ENCODE assay signal across 24 mouse cellular contexts in genomic region chr12:84573094-84573493, GRCm38 (mm10). TPM values are rescaled to one million over a fixed set of nuclear protein-coding genes. Genes with fewer than 3 reads are reported as not detected.
DNase-seq lines count a peak whose midpoint lies in the region; ATAC-seq lines count a peak whose summit lies in the region.
"Had no signal": no experiment of that assay in that cellular context is flagged by ENCODE, and none has a peak within 500 bp of the region (broad histone marks: within the 10 kb centered on the region; RNA-seq: fewer than 3 reads in every experiment).

No protein-coding gene starts in this region.

- H3K9ac ChIP-seq in hindbrain, embryonic 11.5 days (ENCODE audit: low read depth, low read length): no peak overlapping the region
- no peak overlapping the region for H3K9ac ChIP-seq in hindbrain, embryonic 16.5 days (ENCODE audit: low read depth, low read length)
- no peak overlapping the region for H3K9ac ChIP-seq in hindbrain, embryonic 13.5 days
- H3K9ac ChIP-seq in neural tube, embryonic 13.5 days: no peak overlapping the region
- no peak overlapping the region for H3K9ac ChIP-seq in neural tube, embryonic 15.5 days (replicated peaks)
- H3K9ac ChIP-seq: embryonic facial prominence, embryonic 12.5 days; forebrain, embryonic 13.5 days; forebrain, embryonic 15.5 days had no signal

- H3K27me3 ChIP-seq in hindbrain, embryonic 11.5 days (ENCODE audit: control insufficient read depth, insufficient read depth, low read length): peaks cover 75% of the 10 kb centered on the region
- H3K27me3 ChIP-seq in hindbrain, embryonic 16.5 days (replicated peaks; ENCODE audit: control insufficient read depth, insufficient read depth, low read length): peaks cover 35% of the 10 kb centered on the region
- peaks cover 99% of the 10 kb centered on the region for H3K27me3 ChIP-seq in hindbrain, embryonic 13.5 days
- peaks cover 98% of the 10 kb centered on the region for H3K27me3 ChIP-seq in hindbrain, embryonic 10.5 days (ENCODE audit: insufficient read depth, poor library complexity, severe bottlenecking)
- peaks cover 99% of the 10 kb centered on the region for H3K27me3 ChIP-seq in neural tube, embryonic 13.5 days
- H3K27me3 ChIP-seq in neural tube, embryonic 15.5 days (replicated peaks): peaks cover 82% of the 10 kb centered on the region

- no peaks in the 10 kb centered on the region for H3K36me3 ChIP-seq in hindbrain, embryonic 11.5 days (ENCODE audit: control insufficient read depth, insufficient read depth, low read length)
- no peaks in the 10 kb centered on the region for H3K36me3 ChIP-seq in hindbrain, embryonic 16.5 days (ENCODE audit: control insufficient read depth, insufficient read depth, low read length)
- no peaks in the 10 kb centered on the region for H3K36me3 ChIP-seq in hindbrain, embryonic 13.5 days
- no peaks in the 10 kb centered on the region for H3K36me3 ChIP-seq in hindbrain, embryonic 10.5 days
- H3K36me3 ChIP-seq in neural tube, embryonic 13.5 days: no peaks in the 10 kb centered on the region
- no peaks in the 10 kb centered on the region for H3K36me3 ChIP-seq in neural tube, embryonic 15.5 days
- H3K36me3 ChIP-seq: embryonic facial prominence, embryonic 10.5 days; embryonic facial prominence, embryonic 12.5 days; forebrain, embryonic 15.5 days; G1E had no signal

- H3K9me3 ChIP-seq in hindbrain, embryonic 11.5 days (ENCODE audit: control insufficient read depth, low read length): no peaks in the 10 kb centered on the region
- no peaks in the 10 kb centered on the region for H3K9me3 ChIP-seq in hindbrain, embryonic 16.5 days (ENCODE audit: control insufficient read depth, low read length)
- H3K9me3 ChIP-seq in hindbrain, embryonic 13.5 days: no peaks in the 10 kb centered on the region
- H3K9me3 ChIP-seq in hindbrain, embryonic 10.5 days: no peaks in the 10 kb centered on the region
- H3K9me3 ChIP-seq in neural tube, embryonic 13.5 days: no peaks in the 10 kb centered on the region
- H3K9me3 ChIP-seq in neural tube, embryonic 15.5 days (replicated peaks): no peaks in the 10 kb centered on the region
- H3K9me3 ChIP-seq: embryonic facial prominence, embryonic 10.5 days; embryonic facial prominence, embryonic 12.5 days; forebrain, embryonic 13.5 days; forebrain, embryonic 15.5 days; G1E had no signal

- peaks cover 6% of the 10 kb centered on the region; the same call in 1 of the 2 replicates for H3K4me1 ChIP-seq in hindbrain, embryonic 11.5 days (replicated peaks; ENCODE audit: control insufficient read depth, insufficient read depth, low read length)
- peaks cover 5% of the 10 kb centered on the region; the same call in 1 of the 2 replicates for H3K4me1 ChIP-seq in hindbrain, embryonic 16.5 days (ENCODE audit: control insufficient read depth, insufficient read depth, low read depth, low read length)
- peaks cover 17% of the 10 kb centered on the region for H3K4me1 ChIP-seq in hindbrain, embryonic 13.5 days (replicated peaks)
- H3K4me1 ChIP-seq in hindbrain, embryonic 10.5 days (replicated peaks): peaks cover 29% of the 10 kb centered on the region
- H3K4me1 ChIP-seq in neural tube, embryonic 13.5 days (replicated peaks): peaks cover 21% of the 10 kb centered on the region
- peaks cover 19% of the 10 kb centered on the region for H3K4me1 ChIP-seq in neural tube, embryonic 15.5 days

- peak; percentile 26 for DNase-seq in hindbrain, embryonic 11.5 days (ENCODE audit: low spot score)
- DNase-seq in hindbrain, embryonic 10.5 days (ENCODE audit: low spot score): no peak
- DNase-seq: adrenal gland, adult 8-10 months; adrenal gland, postnatal 14 days; adrenal gland, postnatal 36 days; B cell, adult 2 months; cerebellum, adult 11-12 months; cerebellum, adult 2 months; cerebellum, adult 9-10 months; cerebellum, postnatal 10 days; cerebellum, postnatal 25 days had no signal

- H3K4me2 ChIP-seq in hindbrain, embryonic 11.5 days (replicated peaks; ENCODE audit: low read depth, low read length): no peak overlapping the region
- H3K4me2 ChIP-seq in hindbrain, embryonic 16.5 days (ENCODE audit: low read length): no peak overlapping the region
- peak overlapping the region; percentile 10; the same call in 1 of the 2 replicates for H3K4me2 ChIP-seq in hindbrain, embryonic 13.5 days
- peak overlapping the region; percentile 4; the same call in 1 of the 2 replicates for H3K4me2 ChIP-seq in neural tube, embryonic 13.5 days
- no peak overlapping the region for H3K4me2 ChIP-seq in neural tube, embryonic 15.5 days
- H3K4me2 ChIP-seq: embryonic facial prominence, embryonic 12.5 days; forebrain, embryonic 13.5 days; forebrain, embryonic 15.5 days had no signal

- no peak overlapping the region for H3K4me3 ChIP-seq in hindbrain, embryonic 11.5 days (ENCODE audit: low read depth, low read length)
- H3K4me3 ChIP-seq in hindbrain, embryonic 16.5 days (ENCODE audit: low read length): no peak overlapping the region
- H3K4me3 ChIP-seq in hindbrain, embryonic 13.5 days: 0 out of 2 replicates have a peak overlapping the region, but pooled peaks have one; percentile 21
- no peak overlapping the region for H3K4me3 ChIP-seq in hindbrain, embryonic 10.5 days
- no peak overlapping the region for H3K4me3 ChIP-seq in neural tube, embryonic 13.5 days
- no peak overlapping the region for H3K4me3 ChIP-seq in neural tube, embryonic 15.5 days (replicated peaks)
- H3K4me3 ChIP-seq: embryonic facial prominence, embryonic 10.5 days; embryonic facial prominence, embryonic 12.5 days; forebrain, embryonic 13.5 days; forebrain, embryonic 15.5 days had no signal

- H3K27ac ChIP-seq in hindbrain, embryonic 11.5 days (ENCODE audit: low read depth, low read length): no peak overlapping the region
- H3K27ac ChIP-seq in hindbrain, embryonic 16.5 days (ENCODE audit: low read depth, low read length): no peak overlapping the region
- no peak overlapping the region for H3K27ac ChIP-seq in hindbrain, embryonic 13.5 days
- H3K27ac ChIP-seq in hindbrain, embryonic 10.5 days: no peak overlapping the region
- no peak overlapping the region for H3K27ac ChIP-seq in neural tube, embryonic 13.5 days (replicated peaks)
- no peak overlapping the region for H3K27ac ChIP-seq in neural tube, embryonic 15.5 days (replicated peaks)
- H3K27ac ChIP-seq: embryonic facial prominence, embryonic 10.5 days; embryonic facial prominence, embryonic 12.5 days; forebrain, embryonic 13.5 days; forebrain, embryonic 15.5 days had no signal

- 15% methylated on average over 7 of the region's 7 CpGs for WGBS in hindbrain, embryonic 11.5 days
- 18% methylated on average over 7 of the region's 7 CpGs for WGBS in hindbrain, embryonic 16.5 days
- WGBS in hindbrain, embryonic 13.5 days: 16% methylated on average over 7 of the region's 7 CpGs
- WGBS in hindbrain, embryonic 10.5 days: 13% methylated on average over 7 of the region's 7 CpGs
- WGBS in neural tube, embryonic 13.5 days: 9% methylated on average over 7 of the region's 7 CpGs
- WGBS in neural tube, embryonic 15.5 days: 14% methylated on average over 7 of the region's 7 CpGs

- ATAC-seq in hindbrain, embryonic 11.5 days (ENCODE audit: low FRiP score): no peak
- ATAC-seq in hindbrain, embryonic 16.5 days: no peak
- ATAC-seq in hindbrain, embryonic 13.5 days (ENCODE audit: low FRiP score): no peak
- ATAC-seq in neural tube, embryonic 13.5 days (ENCODE audit: low read depth): no peak
- ATAC-seq in neural tube, embryonic 15.5 days (ENCODE audit: low FRiP score): no peak
- ATAC-seq: activated CD4-positive, CD25-positive, alpha-beta regulatory T cell, adult 4 months; CD4-positive, CD25-positive, alpha-beta regulatory T cell, adult 4 months; forebrain, embryonic 13.5 days; forebrain, embryonic 15.5 days; Patski had no signal

RNA-seq across cellular contexts. Expression of gene Vsx2, which starts 3.5 kb away (rescaled TPM):
- polyA plus RNA-seq in hindbrain, embryonic 11.5 days (2014; fragmentation: Nextera tagmentation; extraction: Ambion mirVana): 5.6 and 10.1 TPM in 2 replicates
- 3.0 and 3.7 TPM in 2 replicates for polyA plus RNA-seq in hindbrain, embryonic 16.5 days (2015; fragmentation: Nextera tagmentation; extraction: Ambion mirVana)
- polyA plus RNA-seq in hindbrain, embryonic 13.5 days (2015; fragmentation: Nextera tagmentation; extraction: Ambion mirVana): 5.4 and 10.1 TPM in 2 replicates
- polyA plus RNA-seq in hindbrain, embryonic 10.5 days (2016; fragmentation: Nextera tagmentation; extraction: Ambion mirVana): 2.7 and 3.4 TPM in 2 replicates
- polyA plus RNA-seq in neural tube, embryonic 13.5 days (2015; fragmentation: Nextera tagmentation; extraction: Ambion mirVana): 7.5 and 7.7 TPM in 2 replicates
- 5.7 and 6.0 TPM in 2 replicates for polyA plus RNA-seq in neural tube, embryonic 15.5 days (2015; fragmentation: Nextera tagmentation; extraction: Ambion mirVana)
- polyA plus RNA-seq: activated CD4-positive, CD25-positive, alpha-beta regulatory T cell, adult 4 months; CD4-positive, CD25-positive, alpha-beta regulatory T cell, adult 4 months; forebrain, embryonic 11.5 days; forebrain, embryonic 13.5 days; G1E; Patski had no signal

RNA-seq across cellular contexts. Expression of gene Abcd4, which starts 44.1 kb away (rescaled TPM):
- 6.4 and 7.9 TPM in 2 replicates for polyA plus RNA-seq in hindbrain, embryonic 11.5 days (2014; fragmentation: Nextera tagmentation; extraction: Ambion mirVana)
- 13.6 and 14.5 TPM in 2 replicates for polyA plus RNA-seq in hindbrain, embryonic 16.5 days (2015; fragmentation: Nextera tagmentation; extraction: Ambion mirVana)
- polyA plus RNA-seq in hindbrain, embryonic 13.5 days (2015; fragmentation: Nextera tagmentation; extraction: Ambion mirVana): 12.4 and 13.8 TPM in 2 replicates
- 12.0 and 14.1 TPM in 2 replicates for polyA plus RNA-seq in hindbrain, embryonic 10.5 days (2016; fragmentation: Nextera tagmentation; extraction: Ambion mirVana)
- polyA plus RNA-seq in neural tube, embryonic 13.5 days (2015; fragmentation: Nextera tagmentation; extraction: Ambion mirVana): 12.8 TPM in 2 replicates
- 14.0 and 14.3 TPM in 2 replicates for polyA plus RNA-seq in neural tube, embryonic 15.5 days (2015; fragmentation: Nextera tagmentation; extraction: Ambion mirVana)

Comparison
In these comparisons a context has a peak if more than half of its experiments do, and no peak if none do; other contexts are left out.
1. H3K4me2 ChIP-seq: peak in hindbrain, embryonic 13.5 days (single experiment) and neural tube, embryonic 13.5 days (single experiment); none in hindbrain, embryonic 11.5 days (single experiment), hindbrain, embryonic 16.5 days (single experiment) and neural tube, embryonic 15.5 days (single experiment).